Mouse (Mus musculus) bone marrow macrophage, adult 2 months (primary cell): ENCODE measurements around the gene Banp.

Source experiments
- CTCF ChIP-seq: IDR thresholded peaks from 2 replicates; pipeline ENCODE4 v1.5.1; 2012; ENCODE audit warnings: low read depth, mild to moderate bottlenecking, low read length, moderate library complexity
- POLR2A ChIP-seq: IDR thresholded peaks from 2 replicates; pipeline ENCODE4 v1.6.1; 2012; ENCODE audit warnings: mild to moderate bottlenecking, low read depth, low read length, borderline replicate concordance

DNA sequence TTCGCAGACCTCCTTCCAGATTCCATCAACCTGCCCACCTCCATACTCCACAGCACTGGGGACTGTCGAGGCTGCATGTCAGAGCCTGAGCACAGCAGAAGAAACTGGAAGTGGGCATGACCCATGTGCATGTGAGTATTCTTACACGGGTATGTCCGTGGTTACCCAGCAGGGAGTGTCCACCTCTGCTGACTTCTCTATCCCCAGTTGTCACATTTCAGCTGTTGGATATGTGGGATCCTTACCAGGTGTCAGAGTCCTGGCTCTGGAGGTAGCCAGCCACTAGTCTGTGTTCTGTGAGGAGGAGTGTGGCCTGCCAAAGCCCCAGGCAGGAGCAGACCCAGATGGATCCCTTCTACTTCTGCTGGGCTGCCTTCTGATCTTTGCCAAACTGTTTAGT lies 89.9 kb downstream of the Banp start:
- TF ChIP-seq POLR2A: no peak
- TF ChIP-seq CTCF: no peak
